Mouse (Mus musculus): ENCODE data around the gene Mettl27.
A peak's percentile ranks its signal among the peaks of the same experiment; 100 is the strongest.

Gene Mettl27

DNA sequence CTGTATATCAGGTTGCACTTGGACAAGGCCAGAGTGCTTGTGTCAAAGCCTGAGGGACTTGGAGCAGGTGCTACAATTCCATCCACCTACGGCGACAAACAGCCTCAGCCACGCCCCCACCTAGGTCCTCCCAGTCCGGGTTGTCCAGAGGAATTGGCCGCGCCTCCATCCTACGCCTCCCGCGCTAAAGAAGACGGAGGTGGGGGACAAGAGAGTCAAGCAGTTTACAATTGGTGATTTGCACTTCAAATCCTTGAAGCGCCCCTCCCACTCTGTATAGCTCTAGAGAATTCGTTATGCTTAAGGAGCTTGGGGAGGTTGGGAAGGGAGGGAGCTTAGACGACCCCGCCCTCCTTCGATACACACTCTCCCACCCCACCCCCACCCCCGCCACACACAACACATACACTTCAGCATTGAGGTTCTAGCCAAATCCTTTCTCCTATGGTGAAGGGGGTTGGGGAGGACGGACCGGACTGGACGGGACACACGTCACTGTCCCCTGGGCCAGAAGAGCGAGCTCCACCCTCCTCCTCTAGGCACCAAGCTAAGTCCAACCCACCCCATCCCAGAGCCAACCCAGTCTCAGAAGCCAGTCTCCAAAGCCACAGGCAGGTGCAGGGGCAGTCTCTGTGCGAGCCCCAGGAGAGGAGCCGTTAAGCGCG is 53.6 kb downstream of the Mettl27 start, which contains the start of gene Cldn3:
Gene Cldn3 (plus strand): TSS at position 582 of the 665 bp plus-strand sequence.
- peak; percentile 21 for DNase-seq (ENCODE audit: low read depth, low spot score)

DNA sequence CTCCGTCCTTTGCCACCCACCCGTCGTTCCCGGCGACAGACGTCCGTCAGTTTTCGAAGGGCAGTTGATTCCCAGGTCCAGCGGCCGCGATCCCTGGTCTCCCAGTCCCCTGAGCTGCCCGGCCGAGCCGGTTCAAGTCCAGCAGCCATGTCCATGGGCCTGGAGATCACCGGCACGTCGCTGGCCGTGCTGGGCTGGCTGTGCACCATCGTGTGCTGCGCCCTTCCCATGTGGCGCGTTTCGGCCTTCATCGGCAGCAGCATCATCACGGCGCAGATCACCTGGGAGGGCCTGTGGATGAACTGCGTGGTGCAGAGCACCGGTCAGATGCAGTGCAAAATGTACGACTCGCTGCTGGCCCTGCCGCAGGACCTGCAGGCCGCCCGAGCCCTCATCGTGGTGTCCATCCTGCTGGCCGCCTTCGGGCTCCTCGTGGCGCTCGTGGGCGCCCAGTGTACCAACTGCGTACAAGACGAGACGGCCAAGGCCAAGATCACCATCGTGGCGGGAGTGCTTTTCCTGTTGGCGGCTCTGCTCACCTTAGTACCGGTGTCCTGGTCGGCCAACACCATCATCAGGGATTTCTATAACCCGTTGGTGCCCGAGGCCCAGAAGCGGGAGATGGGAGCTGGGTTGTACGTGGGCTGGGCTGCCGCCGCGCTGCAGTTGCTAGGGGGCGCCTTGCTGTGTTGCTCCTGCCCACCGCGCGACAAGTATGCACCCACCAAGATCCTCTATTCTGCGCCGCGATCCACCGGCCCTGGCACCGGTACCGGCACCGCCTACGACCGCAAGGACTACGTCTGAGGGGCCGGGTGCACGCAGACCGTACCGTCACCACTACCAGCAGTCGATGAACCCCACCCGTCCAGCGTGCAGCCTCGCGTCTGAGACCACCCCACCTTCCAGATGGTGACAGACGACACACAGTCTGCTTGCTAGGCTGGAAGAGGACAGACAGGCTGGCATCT is 54.4 kb downstream of the Mettl27 start:
- no peak for DNase-seq (ENCODE audit: low read depth, low spot score)

DNA sequence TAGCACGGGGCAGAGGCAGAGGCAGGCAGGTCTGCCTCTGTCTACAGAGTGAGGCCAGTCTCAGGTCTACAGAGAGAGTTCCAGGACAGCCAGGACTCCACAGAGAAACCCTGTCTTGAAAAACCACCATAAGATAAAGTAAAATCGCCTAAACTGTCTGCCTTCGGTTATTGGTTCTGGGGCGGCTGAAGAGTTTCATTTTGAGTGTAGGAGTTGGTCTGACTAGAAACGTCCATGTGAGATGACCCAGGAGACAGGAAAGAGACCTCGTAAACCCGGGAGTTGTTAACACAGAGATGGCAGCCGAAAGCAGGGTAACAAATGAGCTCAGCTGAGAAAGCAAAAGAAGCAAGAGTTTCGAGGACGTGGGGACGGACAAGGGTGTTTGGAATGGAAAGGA is 57.0 kb downstream of the Mettl27 start:
- DNase-seq (ENCODE audit: low read depth, low spot score): no peak

DNA sequence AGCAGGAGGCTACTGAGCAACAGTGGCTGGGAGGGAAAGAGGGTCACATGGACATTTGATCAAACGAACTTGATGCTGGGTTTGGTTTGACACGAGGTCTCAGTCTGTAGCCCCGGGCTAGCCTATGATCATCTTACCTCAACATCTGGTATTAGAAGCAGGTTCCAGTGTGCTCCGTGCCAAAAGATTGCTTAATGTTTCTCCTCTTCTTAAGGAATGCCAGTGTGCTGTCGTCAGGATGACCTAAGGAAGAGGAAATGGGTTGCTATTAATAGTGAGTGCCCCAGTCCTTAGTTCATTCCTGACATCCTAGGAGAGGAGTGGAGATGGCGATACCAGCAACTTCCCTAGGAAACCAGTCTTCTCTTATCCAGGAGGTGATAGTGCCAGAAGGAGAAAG is 57.6 kb downstream of the Mettl27 start:
- no peak for DNase-seq (ENCODE audit: low read depth, low spot score)

All from mesoderm, embryonic 11.5 days (tissue).